Mouse (Mus musculus) liver, adult 2 months (tissue): ENCODE results near the gene Cacnb4.

Experiments used
- CTCF ChIP-seq: fragments of 200-500 bp; IDR thresholded peaks from 2 replicates; pipeline ENCODE4 v1.5.1; 2011; ENCODE audit warnings: low read depth, low read length, control low read depth
- POLR2A ChIP-seq: fragments of 200-500 bp; IDR thresholded peaks from 2 replicates; pipeline ENCODE4 v1.6.1; 2011; ENCODE audit warnings: low read length, control low read depth; ENCODE audit not compliant: insufficient read depth; ENCODE audit errors: extremely low read depth

DNA sequence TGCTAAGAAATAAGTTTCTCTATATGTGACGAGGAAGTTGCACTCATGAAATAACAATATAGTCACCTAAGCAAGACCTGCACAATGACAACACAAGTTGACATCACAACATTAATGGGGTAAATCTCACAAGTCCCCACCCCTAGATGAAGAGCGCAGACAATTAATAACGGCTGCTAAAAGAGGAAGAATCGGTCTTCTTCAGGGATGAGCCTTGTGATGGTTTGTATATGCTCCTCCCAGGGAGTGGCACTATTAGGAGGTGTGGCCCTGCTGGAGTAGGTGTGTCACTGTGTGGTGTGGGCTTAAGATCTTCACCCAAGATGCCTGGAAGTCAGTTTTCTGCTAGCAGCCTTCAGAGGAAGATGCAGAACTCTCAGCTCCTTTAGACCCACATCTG is 70.3 kb downstream of the Cacnb4 start:
- TF ChIP-seq CTCF (no peak), POLR2A (no peak)
